In the genomic region with DNA sequence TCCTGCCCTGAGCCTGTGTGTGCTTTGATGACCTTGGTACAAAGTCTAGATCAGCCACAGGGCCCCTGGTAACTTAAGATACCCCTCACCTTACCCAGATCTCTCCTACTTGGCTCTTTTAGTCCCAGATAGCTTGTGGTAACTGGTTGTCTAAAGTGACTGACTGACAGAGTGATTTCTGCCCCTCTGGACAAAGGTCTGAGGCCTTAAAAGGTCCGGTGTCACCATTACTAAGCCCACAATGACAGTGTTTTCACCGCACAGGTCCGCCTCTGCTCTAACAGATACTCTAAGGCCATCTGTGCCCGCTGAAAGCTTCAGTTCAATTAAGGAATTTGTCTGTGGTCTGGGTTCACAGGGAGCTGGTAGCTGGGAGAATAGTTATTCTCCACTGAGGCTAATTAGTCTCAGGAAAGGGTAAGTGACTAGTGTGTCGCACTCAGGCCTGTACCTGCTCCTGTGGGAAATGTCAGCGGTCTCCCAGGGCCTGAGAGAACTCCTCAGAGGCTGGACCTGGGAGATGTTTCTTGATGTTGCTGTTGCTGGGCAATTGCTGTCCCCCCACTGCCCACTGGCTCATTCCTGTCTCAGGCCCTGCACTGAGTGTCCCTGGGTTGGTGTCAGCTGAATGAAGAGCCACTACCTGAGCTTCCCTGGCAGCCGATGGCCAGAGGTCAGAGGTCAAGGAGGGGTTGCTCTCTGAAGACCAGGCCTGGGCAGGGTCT, we compare ENCODE assay signal across 9 mouse cellular contexts. TPM values are rescaled to one million over a fixed set of nuclear protein-coding genes. Genes with fewer than 3 reads are reported as not detected.
A peak's percentile ranks its signal among the peaks of the same experiment; 100 is the strongest.
DNase-seq lines count a peak whose midpoint lies in the region; ATAC-seq and TF ChIP-seq lines count a peak whose summit lies in the region.
"Had no signal": no experiment of that assay in that cellular context is flagged by ENCODE, and none has a peak within 500 bp of the region (broad histone marks: within the 10 kb centered on the region; RNA-seq: fewer than 3 reads in every experiment).

No protein-coding gene starts in this region.

- H3K27me3 ChIP-seq in heart, embryonic 15.5 days: no peaks in the 10 kb centered on the region
- no peaks in the 10 kb centered on the region for H3K27me3 ChIP-seq in liver, embryonic 13.5 days
- H3K27me3 ChIP-seq in hindbrain, embryonic 11.5 days (ENCODE audit: control insufficient read depth, insufficient read depth, low read length): no peaks in the 10 kb centered on the region

- peaks cover 66% of the 10 kb centered on the region for H3K4me1 ChIP-seq in bone marrow macrophage, adult 2 months (ENCODE audit: control insufficient read depth, insufficient read depth, low read length)
- peaks cover 69% of the 10 kb centered on the region for H3K4me1 ChIP-seq in heart, embryonic 15.5 days (replicated peaks)
- H3K4me1 ChIP-seq in liver, embryonic 13.5 days (replicated peaks): peaks cover 100% of the 10 kb centered on the region
- H3K4me1 ChIP-seq in hindbrain, embryonic 11.5 days (replicated peaks; ENCODE audit: control insufficient read depth, insufficient read depth, low read length): peaks cover 8% of the 10 kb centered on the region

- H3K27ac ChIP-seq in layer of hippocampus, adult 2 months: peak overlapping the region; percentile 10; the same call in 1 of the 2 replicates
- H3K27ac ChIP-seq in bone marrow macrophage, adult 2 months (ENCODE audit: insufficient read depth, low read depth, low read length): peak overlapping the region; percentile 90
- H3K27ac ChIP-seq in heart, embryonic 15.5 days: peak overlapping the region; percentile 79
- peak overlapping the region; percentile 98 for H3K27ac ChIP-seq in liver, embryonic 13.5 days
- H3K27ac ChIP-seq in hindbrain, embryonic 11.5 days (ENCODE audit: low read depth, low read length): no peak overlapping the region
- H3K27ac ChIP-seq: hindbrain, embryonic 14.5 days; neural tube, embryonic 12.5 days had no signal

- H3K9ac ChIP-seq in heart, embryonic 15.5 days: no peak overlapping the region
- peak overlapping the region; percentile 74 for H3K9ac ChIP-seq in liver, embryonic 13.5 days
- no peak overlapping the region for H3K9ac ChIP-seq in hindbrain, embryonic 11.5 days (ENCODE audit: low read depth, low read length)
- H3K9ac ChIP-seq: hindbrain, embryonic 14.5 days; neural tube, embryonic 12.5 days had no signal

- WGBS in heart, embryonic 15.5 days: 70% methylated on average over 7 of the region's 7 CpGs
- WGBS in liver, embryonic 13.5 days (ENCODE audit: insufficient replicate concordance): 43% methylated on average over 7 of the region's 7 CpGs
- WGBS in hindbrain, embryonic 11.5 days: 43% methylated on average over 7 of the region's 7 CpGs

- no peak for DNase-seq in layer of hippocampus, adult 2 months (ENCODE audit: low spot score in 2 of 2)
- DNase-seq in layer of hippocampus, adult 11-12 months (ENCODE audit: low spot score): no peak
- DNase-seq in liver, embryonic 13.5 days: no peak
- DNase-seq in hindbrain, embryonic 11.5 days (ENCODE audit: low spot score): no peak
- DNase-seq in frontal cortex, postnatal 25 days (ENCODE audit: low spot score in 2 of 2): no peak

- H3K9me3 ChIP-seq in heart, embryonic 15.5 days (replicated peaks): no peaks in the 10 kb centered on the region
- H3K9me3 ChIP-seq in liver, embryonic 13.5 days (replicated peaks): no peaks in the 10 kb centered on the region
- no peaks in the 10 kb centered on the region for H3K9me3 ChIP-seq in hindbrain, embryonic 11.5 days (ENCODE audit: control insufficient read depth, low read length)
- H3K9me3 ChIP-seq: neural tube, embryonic 12.5 days had no signal

- H3K4me3 ChIP-seq in layer of hippocampus, adult 2 months: no peak overlapping the region
- H3K4me3 ChIP-seq in bone marrow macrophage, adult 2 months (ENCODE audit: insufficient read depth, low read length): no peak overlapping the region
- H3K4me3 ChIP-seq in heart, embryonic 15.5 days: no peak overlapping the region
- H3K4me3 ChIP-seq in liver, embryonic 13.5 days (replicated peaks): peak overlapping the region; percentile 39; the same call in 1 of the 2 replicates
- H3K4me3 ChIP-seq in hindbrain, embryonic 11.5 days (ENCODE audit: low read depth, low read length): no peak overlapping the region
- H3K4me3 ChIP-seq: neural tube, embryonic 12.5 days had no signal

- ATAC-seq in heart, embryonic 15.5 days (replicated peaks; ENCODE audit: insufficient number of reproducible peaks, insufficient read depth, low FRiP score, low read depth): no peak
- ATAC-seq in liver, embryonic 13.5 days (ENCODE audit: low read depth): no peak
- no peak for ATAC-seq in hindbrain, embryonic 11.5 days (ENCODE audit: low FRiP score)

- H3K36me3 ChIP-seq in heart, embryonic 15.5 days: no peaks in the 10 kb centered on the region
- H3K36me3 ChIP-seq in liver, embryonic 13.5 days: no peaks in the 10 kb centered on the region
- H3K36me3 ChIP-seq in hindbrain, embryonic 11.5 days (ENCODE audit: control insufficient read depth, insufficient read depth, low read length): no peaks in the 10 kb centered on the region
- H3K36me3 ChIP-seq: neural tube, embryonic 12.5 days had no signal

- TF ChIP-seq POLR2A in bone marrow macrophage, adult 2 months (IDR thresholded peaks at IDR 0.05; ENCODE audit: borderline replicate concordance, low read depth, low read length): no peak

- H3K4me2 ChIP-seq in heart, embryonic 15.5 days: no peak overlapping the region
- peak overlapping the region; percentile 75 for H3K4me2 ChIP-seq in liver, embryonic 13.5 days
- no peak overlapping the region for H3K4me2 ChIP-seq in hindbrain, embryonic 11.5 days (replicated peaks; ENCODE audit: low read depth, low read length)
- H3K4me2 ChIP-seq: hindbrain, embryonic 14.5 days; neural tube, embryonic 12.5 days had no signal

- TF ChIP-seq CTCF in layer of hippocampus, adult 2 months (conservative IDR thresholded peaks at IDR 0.05): no peak
- no peak for TF ChIP-seq CTCF in bone marrow macrophage, adult 2 months (IDR thresholded peaks at IDR 0.05; ENCODE audit: low read depth, low read length)

RNA-seq across cellular contexts. Expression of a gene that starts 41.1 kb away (rescaled TPM):
- total RNA-seq in layer of hippocampus, adult 2 months (2021): 10 to 100 TPM; 24.7 to 26.1 TPM
- polyA plus RNA-seq in bone marrow macrophage, adult 2 months (2012; ENCODE audit: insufficient read depth, insufficient read length, missing spikeins): 317 and 318 TPM in 2 replicates
- 6.6 and 8.7 TPM in 2 replicates for polyA plus RNA-seq in heart, embryonic 15.5 days (2015; fragmentation: Nextera tagmentation; extraction: Ambion mirVana)
- 8.9 and 10.0 TPM in 2 replicates for polyA plus RNA-seq in liver, embryonic 13.5 days (2015; fragmentation: Nextera tagmentation; extraction: Ambion mirVana)
- 15.8 and 16.0 TPM in 2 replicates for polyA plus RNA-seq in hindbrain, embryonic 11.5 days (2014; fragmentation: Nextera tagmentation; extraction: Ambion mirVana)

Comparison
In these comparisons a context has a peak if more than half of its experiments do, and no peak if none do; other contexts are left out.
1. RNA of a gene that starts 41.1 kb away (polyA plus RNA-seq): 317 to 318 TPM in bone marrow macrophage, adult 2 months; 15.8 to 16.0 TPM in hindbrain, embryonic 11.5 days, 8.9 to 10.0 TPM in liver, embryonic 13.5 days and 6.6 to 8.7 TPM in heart, embryonic 15.5 days; every median in the first group is over 10 times any median in the second.